Mouse (Mus musculus): ENCODE data around the gene Exosc7. TPM values are rescaled to one million over a fixed set of nuclear protein-coding genes. Genes with fewer than 3 reads are reported as not detected.

The Exosc7 gene
- polyA plus RNA-seq, 1 experiment from 2014 or later, result 71.3 TPM

- Histone ChIP-seq H3K4me1 (replicated peaks) (0 out of 2 replicates have a peak, but pooled peaks cover 5% of the 10 kb centered on the region), H3K27me3 (replicated peaks) (0 out of 2 replicates have a peak, but pooled peaks cover 14% of the 10 kb centered on the region), H3K27ac (ENCODE audit: poor library complexity, severe bottlenecking) (no peak overlapping the region), H3K9ac (no peak overlapping the region), H3K4me2 (no peak overlapping the region), H3K9me3 (replicated peaks) (no peaks in the 10 kb centered on the region), H3K4me3 (no peak overlapping the region), H3K36me3 (no peaks in the 10 kb centered on the region)
- 54% methylated on average over 7 of the region's 7 CpGs for WGBS
- ATAC-seq (ENCODE audit: insufficient number of reproducible peaks, low FRiP score), result no peak
Measured at GRCm38 (mm10) chr9:123159330-123159729, 46.3 kb downstream of the Exosc7 start.

GRCm38 (mm10) chr9:123161792-123162191 lies 48.8 kb downstream of the Exosc7 start:
- no peak overlapping the region for H3K9ac ChIP-seq
- no peaks in the 10 kb centered on the region for H3K9me3 ChIP-seq (replicated peaks)
- H3K27me3 ChIP-seq (replicated peaks), result 0 out of 2 replicates have a peak, but pooled peaks cover 7% of the 10 kb centered on the region
- H3K4me1 ChIP-seq (replicated peaks), result 0 out of 2 replicates have a peak, but pooled peaks cover 4% of the 10 kb centered on the region
- H3K36me3 ChIP-seq, result no peaks in the 10 kb centered on the region
- no peak overlapping the region for H3K4me3 ChIP-seq
- ATAC-seq (ENCODE audit: insufficient number of reproducible peaks, low FRiP score), result no peak
- no peak overlapping the region for H3K4me2 ChIP-seq
- H3K27ac ChIP-seq (ENCODE audit: poor library complexity, severe bottlenecking), result no peak overlapping the region
- 48% methylated on average over 2 of the region's 2 CpGs for WGBS

GRCm38 (mm10) chr9:123162985-123163694 lies 50.1 kb downstream of the Exosc7 start:
- Histone ChIP-seq H3K9me3 (replicated peaks) (no peaks in the 10 kb centered on the region), H3K4me3 (no peak overlapping the region), H3K9ac (no peak overlapping the region), H3K27me3 (replicated peaks) (0 out of 2 replicates have a peak, but pooled peaks cover 3% of the 10 kb centered on the region), H3K27ac (ENCODE audit: poor library complexity, severe bottlenecking) (no peak overlapping the region), H3K4me1 (replicated peaks) (no peaks in the 10 kb centered on the region), H3K4me2 (no peak overlapping the region), H3K36me3 (no peaks in the 10 kb centered on the region)
- ATAC-seq (ENCODE audit: insufficient number of reproducible peaks, low FRiP score), result peak; percentile 55; the same call in 1 of the 2 replicates
- WGBS, result 65% methylated on average over 4 of the region's 4 CpGs

- no peak overlapping the region for H3K4me2 ChIP-seq
- H3K9me3 ChIP-seq (replicated peaks), result no peaks in the 10 kb centered on the region
- H3K27ac ChIP-seq (ENCODE audit: poor library complexity, severe bottlenecking), result no peak overlapping the region
- H3K4me3 ChIP-seq, result no peak overlapping the region
- WGBS, result 83% methylated on average over 3 of the region's 3 CpGs
- ATAC-seq (ENCODE audit: insufficient number of reproducible peaks, low FRiP score), result no peak
- no peaks in the 10 kb centered on the region for H3K36me3 ChIP-seq
- no peak overlapping the region for H3K9ac ChIP-seq
- H3K27me3 ChIP-seq (replicated peaks), result no peaks in the 10 kb centered on the region
- H3K4me1 ChIP-seq (replicated peaks), result no peaks in the 10 kb centered on the region
Measured at GRCm38 (mm10) chr9:123165781-123166443, 52.9 kb downstream of the Exosc7 start.

- Histone ChIP-seq H3K4me2 (no peak overlapping the region), H3K4me1 (replicated peaks) (no peaks in the 10 kb centered on the region), H3K4me3 (no peak overlapping the region), H3K27me3 (replicated peaks) (no peaks in the 10 kb centered on the region), H3K9me3 (replicated peaks) (no peaks in the 10 kb centered on the region), H3K9ac (no peak overlapping the region), H3K27ac (ENCODE audit: poor library complexity, severe bottlenecking) (no peak overlapping the region), H3K36me3 (no peaks in the 10 kb centered on the region)
- no peak for ATAC-seq (ENCODE audit: insufficient number of reproducible peaks, low FRiP score)
- WGBS, result 58% methylated on average over 6 of the region's 6 CpGs
Measured at GRCm38 (mm10) chr9:123173760-123174159, 60.7 kb downstream of the Exosc7 start.

- WGBS, result 83% methylated on average over 4 of the region's 4 CpGs
Measured at GRCm38 (mm10) chr9:123174356-123174755, 61.3 kb downstream of the Exosc7 start.

GRCm38 (mm10) chr9:123177380-123178048 lies 64.5 kb downstream of the Exosc7 start:
- Histone ChIP-seq H3K4me1 (replicated peaks) (no peaks in the 10 kb centered on the region), H3K9ac (no peak overlapping the region), H3K27me3 (replicated peaks) (0 out of 2 replicates have a peak, but pooled peaks cover 4% of the 10 kb centered on the region), H3K4me3 (no peak overlapping the region), H3K27ac (ENCODE audit: poor library complexity, severe bottlenecking) (no peak overlapping the region), H3K4me2 (no peak overlapping the region), H3K36me3 (no peaks in the 10 kb centered on the region), H3K9me3 (replicated peaks) (no peaks in the 10 kb centered on the region)
- ATAC-seq (ENCODE audit: insufficient number of reproducible peaks, low FRiP score), result no peak
- WGBS, result 73% methylated on average over 9 of the region's 9 CpGs

More at GRCm38 (mm10) chr9:123174356-123174755, 61.3 kb downstream of the Exosc7 start:
- Histone ChIP-seq H3K9me3 (replicated peaks) (no peaks in the 10 kb centered on the region), H3K4me3 (no peak overlapping the region), H3K27ac (ENCODE audit: poor library complexity, severe bottlenecking) (no peak overlapping the region), H3K4me2 (no peak overlapping the region), H3K27me3 (replicated peaks) (no peaks in the 10 kb centered on the region), H3K36me3 (no peaks in the 10 kb centered on the region), H3K9ac (no peak overlapping the region), H3K4me1 (replicated peaks) (no peaks in the 10 kb centered on the region)
- no peak for ATAC-seq (ENCODE audit: insufficient number of reproducible peaks, low FRiP score)

GRCm38 (mm10) chr9:123180003-123180402 lies 67.0 kb downstream of the Exosc7 start:
- ATAC-seq (ENCODE audit: insufficient number of reproducible peaks, low FRiP score), result no peak
- Histone ChIP-seq H3K9me3 (replicated peaks) (no peaks in the 10 kb centered on the region), H3K36me3 (no peaks in the 10 kb centered on the region), H3K4me1 (replicated peaks) (no peaks in the 10 kb centered on the region), H3K9ac (no peak overlapping the region), H3K27ac (ENCODE audit: poor library complexity, severe bottlenecking) (no peak overlapping the region), H3K4me2 (no peak overlapping the region), H3K4me3 (no peak overlapping the region), H3K27me3 (replicated peaks) (0 out of 2 replicates have a peak, but pooled peaks cover 4% of the 10 kb centered on the region)
- WGBS, result 80% methylated on average over 6 of the region's 6 CpGs

DNA sequence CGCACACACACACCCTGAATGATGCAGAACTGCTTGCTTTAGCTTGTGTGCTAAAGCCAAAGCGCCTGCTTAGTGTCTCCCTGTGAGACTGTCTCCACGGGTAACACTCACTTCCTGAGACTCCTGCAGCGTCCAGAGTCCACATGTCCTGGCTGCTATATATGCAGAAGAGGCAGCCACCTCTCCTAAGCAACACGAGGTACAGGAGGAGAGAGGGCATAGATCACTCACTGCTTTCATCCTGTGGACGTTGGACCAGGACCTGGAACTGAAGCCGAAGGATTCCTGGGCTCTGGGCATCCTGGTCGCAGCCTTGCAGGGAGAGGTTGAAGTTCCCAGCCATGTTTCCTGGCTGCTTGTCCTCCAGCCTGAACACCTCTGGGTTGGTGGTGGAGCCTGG lies 70.2 kb downstream of the Exosc7 start:
- H3K4me3 ChIP-seq, result no peak overlapping the region
- H3K4me2 ChIP-seq, result no peak overlapping the region
- H3K27me3 ChIP-seq (replicated peaks), result 0 out of 2 replicates have a peak, but pooled peaks cover 4% of the 10 kb centered on the region
- 64% methylated on average over 8 of the region's 8 CpGs for WGBS
- no peak overlapping the region for H3K9ac ChIP-seq
- H3K36me3 ChIP-seq, result no peaks in the 10 kb centered on the region
- ATAC-seq (ENCODE audit: insufficient number of reproducible peaks, low FRiP score), result no peak
- no peak overlapping the region for H3K27ac ChIP-seq (ENCODE audit: poor library complexity, severe bottlenecking)
- H3K9me3 ChIP-seq (replicated peaks), result no peaks in the 10 kb centered on the region
- H3K4me1 ChIP-seq (replicated peaks), result no peaks in the 10 kb centered on the region

DNA sequence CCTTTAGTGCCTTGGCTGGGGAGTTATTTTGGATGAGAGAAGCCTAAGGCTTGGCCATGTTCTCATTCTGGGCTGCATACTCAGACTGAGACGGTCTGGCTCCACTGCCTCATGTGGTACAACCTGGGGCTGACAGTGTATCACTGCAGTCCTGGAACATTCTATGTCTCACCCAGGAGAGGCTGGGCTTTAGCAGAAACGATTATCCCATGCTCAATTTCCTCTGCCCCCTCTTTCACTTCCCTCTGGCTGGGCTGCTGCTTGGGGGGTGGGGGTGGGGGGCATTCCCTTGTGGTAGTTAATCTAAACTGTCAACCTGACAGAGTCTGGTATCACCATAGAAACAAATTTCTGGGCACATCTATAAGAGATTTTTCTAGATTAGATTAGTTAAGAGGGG lies 72.5 kb downstream of the Exosc7 start:
- no peak overlapping the region for H3K4me3 ChIP-seq
- H3K27ac ChIP-seq (ENCODE audit: poor library complexity, severe bottlenecking), result no peak overlapping the region
- no peak overlapping the region for H3K4me2 ChIP-seq
- H3K9ac ChIP-seq, result no peak overlapping the region
- no peaks in the 10 kb centered on the region for H3K9me3 ChIP-seq (replicated peaks)
- H3K36me3 ChIP-seq, result no peaks in the 10 kb centered on the region
- ATAC-seq (ENCODE audit: insufficient number of reproducible peaks, low FRiP score), result no peak
- no peaks in the 10 kb centered on the region for H3K4me1 ChIP-seq (replicated peaks)
- WGBS, result 55% methylated on average over 2 of the region's 2 CpGs
- 0 out of 2 replicates have a peak, but pooled peaks cover 4% of the 10 kb centered on the region for H3K27me3 ChIP-seq (replicated peaks)
